Mouse (Mus musculus) heart, postnatal 4 days (tissue): ENCODE measurements at regions not wholly inside any gene's neighbourhood (a gene's known extent, or its start where the extent isn't known, plus 50 kb on each side); places are given as distances from the start of the nearest gene placed in this dataset.

Experiments used
- DNase-seq: peaks from one replicate; pipeline ENCODE4 v3.0.0; 2021

DNA sequence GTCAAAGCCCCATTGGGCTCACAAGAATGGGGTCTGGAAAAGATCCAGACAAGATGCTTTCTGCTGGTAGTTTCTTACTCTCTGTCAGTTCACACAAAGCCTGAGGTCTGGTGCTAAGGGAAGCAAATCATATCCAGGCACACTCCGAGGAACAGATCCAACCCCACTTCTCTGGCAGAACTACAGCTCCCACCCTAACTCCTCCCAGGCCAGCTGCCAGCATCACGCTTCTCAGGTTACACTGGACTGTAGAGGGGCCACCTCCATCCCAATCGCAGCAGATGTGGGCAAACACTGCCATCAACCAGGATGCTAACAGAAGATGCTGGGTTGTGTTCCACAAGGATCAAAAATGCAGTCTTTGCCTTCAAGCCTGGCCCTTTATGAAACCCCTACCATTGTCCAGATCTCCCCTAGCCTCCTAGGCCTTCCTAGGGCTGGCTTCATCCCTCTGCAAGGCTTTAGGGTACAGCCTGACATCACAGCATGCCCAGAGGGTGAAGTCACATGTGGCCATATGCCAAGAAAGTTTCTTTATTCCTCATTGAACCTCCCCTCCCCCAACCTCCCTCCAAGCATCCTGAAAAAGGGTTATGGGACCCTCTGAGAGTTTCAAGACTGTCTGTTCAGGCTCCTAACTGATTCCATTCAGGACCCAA, 99.6 kb upstream of the 2610301B20Rik start:
- peak; percentile 45 for DNase-seq

DNA sequence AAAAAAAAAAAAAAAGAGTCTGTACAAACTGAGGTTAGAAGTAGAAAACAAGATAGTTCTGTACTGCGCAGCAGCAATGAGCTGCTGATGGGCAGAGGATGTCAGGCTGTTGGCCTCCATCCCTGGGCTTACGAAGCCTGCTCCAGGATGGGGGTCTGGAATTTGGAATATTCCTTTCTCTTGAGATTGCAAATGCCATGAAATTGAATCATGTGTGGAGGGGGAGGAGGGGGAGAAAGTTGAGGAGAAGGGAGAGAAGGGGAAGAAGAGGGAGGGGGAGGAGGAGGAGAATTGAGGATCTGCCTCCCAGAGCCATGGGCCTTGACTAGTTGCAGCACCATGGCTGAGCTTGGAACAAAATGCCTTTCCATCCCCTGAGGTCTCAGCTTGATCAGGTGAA, 87.6 kb upstream of the 2610301B20Rik start:
- DNase-seq, result no peak

DNA sequence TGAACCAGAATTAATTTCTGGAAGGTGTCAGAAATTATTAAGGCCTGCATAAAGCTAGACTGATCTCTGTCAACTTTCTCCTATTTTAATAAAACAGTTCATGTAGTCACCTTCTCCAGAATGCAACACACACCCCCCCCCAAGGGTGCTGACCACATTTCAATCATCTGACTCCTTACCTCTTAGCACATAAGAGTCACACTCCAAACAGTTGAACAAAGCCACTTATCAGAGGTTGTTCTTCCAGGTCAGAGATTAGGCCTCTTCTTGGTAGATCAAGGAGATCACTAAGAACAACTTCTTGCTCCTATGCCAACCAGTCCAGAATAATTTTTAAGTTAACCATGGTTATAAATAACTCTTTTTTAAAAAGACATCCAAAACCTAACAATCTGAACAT, 86.0 kb upstream of the 2610301B20Rik start:
- no peak for DNase-seq

DNA sequence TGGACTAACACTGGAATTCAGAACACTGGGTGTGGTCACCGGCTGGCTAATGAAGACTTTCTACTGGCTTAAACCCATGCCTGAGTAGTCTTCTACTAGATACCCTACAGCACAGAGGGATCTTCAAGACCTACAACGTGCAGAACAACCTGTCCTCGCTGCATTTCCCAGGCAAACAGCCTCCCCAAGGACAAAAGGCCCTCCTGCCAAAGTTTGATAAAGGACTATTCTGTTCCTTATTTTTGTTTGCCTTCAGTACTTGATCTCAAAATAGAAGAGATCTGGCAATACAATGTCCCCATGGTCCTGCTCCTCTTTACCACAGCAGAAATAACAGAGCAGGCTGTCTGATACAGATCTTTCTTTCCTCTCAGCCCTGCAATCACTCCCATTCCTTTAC, 85.2 kb upstream of the 2610301B20Rik start:
- DNase-seq, result no peak

DNA sequence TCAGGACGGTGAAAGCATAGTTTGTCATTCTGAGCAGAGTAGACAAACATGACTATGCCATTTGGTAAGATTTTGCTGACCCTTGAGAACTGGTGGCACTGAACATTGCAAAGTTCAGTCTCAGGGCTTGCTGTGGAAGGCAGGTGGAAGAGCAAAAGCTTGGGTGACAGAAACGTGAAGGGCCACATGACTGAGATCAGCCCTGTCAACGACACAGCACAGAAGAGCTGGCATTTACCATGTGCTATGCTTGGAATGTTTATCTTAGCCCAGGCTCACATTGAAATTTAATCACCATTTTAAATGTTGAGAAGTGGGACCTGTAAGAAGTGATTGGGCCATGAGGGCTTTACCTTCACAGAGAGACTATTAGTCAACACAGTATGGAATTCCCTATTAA, 81.7 kb upstream of the 2610301B20Rik start:
- no peak for DNase-seq

DNA sequence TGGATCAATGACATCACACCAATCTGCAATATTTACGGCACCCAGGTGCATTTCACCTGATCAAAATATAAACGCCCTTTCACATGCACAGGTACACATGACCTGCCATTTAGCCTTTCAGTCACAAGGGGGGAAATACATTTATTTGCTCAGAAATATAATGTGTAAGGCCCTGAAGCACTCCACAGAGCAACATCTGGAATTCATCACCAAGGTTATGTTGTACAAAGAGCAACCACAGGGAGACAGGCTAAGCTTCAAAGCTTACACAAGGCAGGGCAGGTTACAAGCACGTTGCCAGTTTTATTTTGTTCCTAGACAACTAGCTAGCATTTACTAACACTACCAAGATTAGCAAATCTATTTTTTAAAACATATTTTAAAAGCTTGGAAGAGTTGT, 79.8 kb upstream of the 2610301B20Rik start:
- no peak for DNase-seq

DNA sequence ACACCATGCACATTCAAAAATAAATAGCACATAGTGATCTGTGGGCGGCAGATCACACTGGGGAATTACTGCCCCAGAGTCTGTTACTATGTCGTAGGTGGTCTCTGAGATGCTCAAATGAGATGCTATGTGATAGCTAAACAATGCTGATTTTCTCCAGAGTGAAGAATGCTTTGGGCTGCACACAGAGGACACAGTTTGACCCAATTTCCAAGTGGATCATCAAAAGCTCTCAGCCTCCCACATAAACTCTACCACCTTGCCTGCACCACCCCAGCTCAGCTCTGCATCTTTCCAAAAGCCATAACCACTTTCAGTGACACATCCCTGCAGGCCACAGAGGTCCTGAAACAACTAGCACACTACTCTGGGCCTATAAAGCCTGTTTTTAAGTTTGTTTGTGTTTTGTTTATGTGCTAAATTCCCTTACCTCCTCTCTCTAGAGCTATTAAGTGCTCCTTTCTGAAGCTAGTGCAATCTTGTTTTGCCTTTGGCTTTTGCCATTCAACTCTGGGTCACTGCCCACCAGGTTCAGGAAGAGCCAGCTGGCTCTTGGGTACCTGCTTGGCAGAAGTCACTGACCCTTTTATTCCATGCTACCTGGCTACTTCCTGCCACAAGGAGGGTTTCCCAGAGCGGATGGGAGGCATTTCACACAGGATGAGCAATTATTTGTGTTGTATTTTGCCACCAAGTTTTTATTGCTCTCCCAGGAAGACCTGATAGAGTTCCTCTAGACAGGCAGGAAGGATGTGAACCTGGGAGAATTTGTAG, 73.3 kb upstream of the 2610301B20Rik start:
- no peak for DNase-seq

DNA sequence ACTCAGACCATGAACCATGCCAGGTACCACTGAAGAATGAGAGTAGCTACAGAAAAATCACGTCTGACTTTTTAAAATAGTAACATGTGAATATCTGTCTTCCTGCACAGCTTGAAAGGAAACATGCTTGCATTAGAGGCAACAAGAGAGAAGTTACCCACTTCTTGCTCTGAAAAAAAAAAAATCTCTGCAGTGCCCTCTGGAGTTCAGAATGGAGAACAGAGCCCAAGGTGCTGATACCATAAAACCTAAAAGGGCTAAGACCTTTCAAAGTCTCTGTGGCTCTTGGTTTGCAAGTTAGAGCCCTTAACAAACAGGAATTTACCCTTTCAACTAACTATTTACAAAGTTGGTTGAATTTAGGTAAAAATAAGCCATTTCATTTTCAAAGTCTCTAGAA, 69.6 kb upstream of the 2610301B20Rik start:
- DNase-seq, result no peak

DNA sequence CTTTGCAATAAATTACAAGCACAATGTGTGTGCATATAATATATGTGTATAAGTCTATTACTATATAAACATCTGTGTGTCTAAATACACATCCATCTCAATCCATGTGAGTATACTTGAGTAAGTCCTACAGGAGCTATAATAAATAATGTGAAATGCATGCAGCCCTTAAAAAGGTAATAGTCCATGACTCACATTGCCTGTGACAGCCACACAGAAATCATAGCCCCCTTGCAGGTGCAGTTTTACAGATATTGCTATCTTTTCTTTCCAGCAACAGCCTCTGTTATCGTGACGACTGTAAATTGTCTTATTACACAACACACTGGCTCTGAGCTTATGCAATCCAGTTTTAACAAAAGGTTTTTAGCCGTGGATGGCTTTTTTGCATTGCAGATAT, 67.0 kb upstream of the 2610301B20Rik start:
- no peak for DNase-seq

DNA sequence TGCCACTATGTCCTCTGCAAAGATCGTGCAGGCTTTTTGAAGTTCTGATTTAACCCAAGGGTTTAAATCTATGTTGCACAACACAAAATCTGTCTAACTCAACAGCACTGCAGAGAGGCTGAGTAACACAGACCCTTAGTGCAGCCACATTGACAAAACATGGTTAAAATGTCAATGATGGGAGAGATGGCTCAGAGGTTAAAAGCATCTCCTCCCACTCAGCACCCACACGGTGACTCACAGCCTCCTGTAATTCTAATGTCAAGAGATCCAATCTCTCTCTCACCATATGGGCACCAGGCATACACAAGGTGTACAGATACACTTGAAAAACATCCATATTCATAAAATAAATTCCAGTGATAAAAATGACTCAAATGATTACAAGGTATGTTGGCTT, 61.4 kb upstream of the 2610301B20Rik start:
- DNase-seq, result no peak
